Mouse (Mus musculus): ENCODE measurements around the gene Prdm12.

DNA sequence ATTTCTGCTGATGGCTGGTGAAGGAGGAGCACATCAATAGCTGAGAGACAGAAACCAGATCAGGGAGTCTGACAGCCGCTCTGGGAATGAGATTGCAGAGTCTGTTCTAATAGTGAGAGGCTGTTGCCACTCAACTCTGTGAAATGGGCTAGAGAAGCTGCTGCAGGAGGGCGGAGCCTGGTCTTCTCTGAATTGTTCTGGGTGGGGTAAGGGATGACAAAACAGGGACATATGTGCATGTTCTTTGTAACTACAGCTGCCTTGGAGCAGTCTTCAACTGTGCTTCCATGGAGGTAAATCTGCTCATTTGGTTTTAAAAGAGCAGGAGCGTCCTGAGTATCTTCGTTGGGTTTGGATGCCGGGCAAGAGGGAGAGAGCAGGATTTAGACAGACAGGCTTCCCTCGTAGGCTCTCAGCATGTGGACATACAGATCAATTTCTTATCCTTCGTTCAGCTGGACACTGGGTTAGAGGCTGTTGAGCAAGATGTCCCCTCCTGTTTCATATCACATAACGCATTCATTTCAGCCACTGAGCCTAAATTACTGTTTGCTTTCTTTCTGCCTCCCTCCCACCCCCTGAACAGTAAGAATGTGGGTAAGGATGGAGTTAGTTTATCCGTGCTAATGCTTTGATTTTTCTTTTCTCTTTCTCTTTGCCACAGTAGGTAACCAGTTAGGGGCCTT lies 47.9 kb upstream of the Prdm12 start:
- TF ChIP-seq POLR2A (IDR thresholded peaks at IDR 0.05; ENCODE audit: insufficient read length, low read depth) (no peak), SRF (IDR thresholded peaks at IDR 0.05; ENCODE audit: control insufficient read depth, insufficient read length, low read depth) (no peak), TCF12 (IDR thresholded peaks at IDR 0.05; ENCODE audit: insufficient read depth, poor library complexity, severe bottlenecking) (no peak), CEBPB (IDR thresholded peaks at IDR 0.05; ENCODE audit: insufficient read depth, poor library complexity, severe bottlenecking) (no peak), MAX (IDR thresholded peaks at IDR 0.05; ENCODE audit: low read depth) (no peak), POLR2AphosphoS2 (IDR thresholded peaks at IDR 0.05; ENCODE audit: insufficient read length, low read depth) (no peak), USF1 (IDR thresholded peaks at IDR 0.05; ENCODE audit: low read depth) (no peak), E2F4 (IDR thresholded peaks at IDR 0.05; ENCODE audit: insufficient read depth) (no peak), REST (IDR thresholded peaks at IDR 0.05; ENCODE audit: insufficient read depth, insufficient read length) (no peak)
